Mouse (Mus musculus): ENCODE measurements around the gene Hecw2.

Gene Hecw2

DNA sequence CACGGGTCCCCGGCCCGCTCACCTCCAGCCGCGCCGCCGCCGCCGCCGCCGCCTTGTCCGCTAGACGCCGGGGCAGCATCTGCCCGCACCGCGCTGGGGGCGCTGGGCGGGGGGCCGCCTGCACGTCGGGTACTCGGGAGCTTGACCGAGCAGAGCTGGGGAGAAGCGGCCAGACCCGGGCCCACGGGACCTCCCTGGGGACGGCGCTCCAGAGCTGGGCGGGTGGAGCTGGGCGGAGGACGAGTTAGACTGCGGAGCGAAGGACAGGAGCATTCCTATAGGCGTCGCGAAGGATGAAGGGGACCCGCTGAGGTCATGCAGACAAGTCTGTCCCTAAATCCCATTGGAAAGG is at the start of gene Hecw2:
Hecw2 (minus strand) TSS at position 215 of the 352 bp plus-strand sequence.
- DNase-seq (ENCODE audit: low spot score in 2 of 2): peak in 1 of 2 experiments; percentile 11

DNA sequence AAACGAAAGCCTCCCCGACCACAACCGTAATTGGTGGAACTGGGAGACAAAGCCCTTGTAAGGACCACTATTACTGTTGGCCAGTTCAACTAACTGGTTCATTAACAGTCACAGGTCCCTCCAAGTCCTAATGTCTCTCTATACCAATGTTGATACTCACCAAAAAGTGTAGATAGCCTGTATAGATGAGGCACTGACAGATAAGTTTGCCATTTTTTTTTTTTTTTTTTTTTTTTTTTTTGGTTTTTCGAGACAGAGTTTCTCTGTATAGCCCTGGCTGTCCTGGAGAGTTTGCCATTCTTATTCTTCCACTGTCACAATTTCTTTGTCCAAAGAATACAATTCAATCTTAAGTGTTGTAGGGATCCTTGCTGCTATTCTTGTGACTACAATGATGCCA is 47.8 kb upstream of the Hecw2 start:
- DNase-seq (ENCODE audit: low spot score in 2 of 2): no peak

DNA sequence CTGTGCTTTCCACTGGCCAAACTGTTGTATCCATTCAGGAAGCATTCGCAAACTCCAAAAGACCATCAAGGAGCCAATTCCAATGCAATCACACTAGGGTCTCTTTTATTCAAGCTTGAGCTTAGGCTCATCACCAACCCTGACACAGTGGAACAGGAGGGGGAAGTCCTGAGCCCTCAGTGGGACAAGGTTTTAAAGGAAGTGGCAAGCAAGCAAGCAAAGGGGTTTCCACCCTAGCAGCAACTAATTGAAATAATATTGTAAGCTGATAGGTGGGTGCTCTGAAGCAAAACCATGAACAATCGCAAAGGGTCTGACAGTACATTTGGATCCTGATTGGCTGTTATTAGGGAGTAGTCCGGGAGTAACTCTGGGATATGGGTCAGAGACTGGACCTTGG is 25.3 kb upstream of the Hecw2 start:
- no peak for DNase-seq (ENCODE audit: low spot score in 2 of 2)

DNA sequence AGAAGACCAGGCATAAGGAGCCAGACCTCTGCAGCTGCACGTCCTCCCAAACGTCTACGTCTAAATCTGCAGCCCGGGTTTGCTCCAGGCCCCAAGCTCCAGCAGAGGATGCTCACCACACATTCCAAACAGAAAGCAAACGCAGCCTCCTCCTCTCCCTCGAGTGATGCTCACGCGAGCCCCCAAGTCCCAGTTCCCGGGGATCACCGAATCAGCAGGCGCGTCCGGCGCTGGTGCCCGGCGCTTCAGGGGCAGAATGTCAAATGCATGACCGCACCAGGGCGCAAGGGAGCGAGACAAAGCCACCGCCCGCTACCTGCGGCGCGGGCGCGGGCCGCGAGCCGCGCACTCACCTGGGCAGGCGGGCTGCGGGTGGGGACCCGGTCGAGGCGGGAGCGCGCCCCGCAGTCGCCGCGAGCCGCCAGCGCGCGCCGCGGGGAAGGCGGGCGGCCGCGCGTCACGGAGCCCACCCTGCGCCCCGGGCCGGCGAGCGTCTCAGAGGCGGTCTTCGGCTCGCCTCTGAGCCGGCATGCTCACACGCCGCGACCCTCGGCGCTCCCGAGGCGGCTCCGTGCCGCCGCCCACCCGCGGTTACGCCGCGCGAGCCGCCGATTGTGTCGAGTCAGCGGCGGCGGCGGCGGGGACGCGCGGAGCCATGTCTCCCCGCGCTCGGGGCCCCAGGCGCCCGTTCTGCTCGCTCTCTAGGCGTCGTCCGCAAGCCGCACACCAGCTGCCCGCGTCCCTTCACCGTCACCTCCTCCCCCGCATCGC is 600 bp downstream of the Hecw2 start:
- DNase-seq (ENCODE audit: low spot score in 2 of 2): peak; percentile 12 to 29

DNA sequence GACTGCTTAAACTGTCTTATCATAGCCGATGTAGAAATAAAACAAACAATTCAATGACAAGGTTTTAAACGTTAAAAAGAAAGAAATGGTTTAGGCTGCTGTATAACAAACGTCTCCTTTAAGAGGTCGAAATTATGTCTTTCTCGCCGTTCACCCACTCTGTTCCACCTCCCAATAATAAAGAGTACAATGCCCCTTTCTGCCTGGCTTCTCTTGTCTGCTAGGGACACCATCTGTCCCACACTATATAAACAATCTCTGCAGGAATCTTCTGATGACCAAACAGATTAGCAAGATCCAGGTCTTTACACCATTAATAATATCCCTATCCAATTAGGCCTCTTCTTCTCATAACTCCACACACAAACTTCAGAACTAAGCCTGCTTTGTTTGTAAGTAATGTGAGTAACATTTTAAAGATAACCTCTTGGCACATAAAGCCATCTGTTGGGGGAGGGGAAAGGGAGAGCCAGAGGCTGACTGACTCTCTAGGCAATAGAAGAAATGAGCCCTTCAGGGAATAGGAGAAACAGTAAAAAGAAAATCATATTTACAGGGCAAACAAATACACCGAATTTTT is 1.7 kb downstream of the Hecw2 start:
- no peak for DNase-seq (ENCODE audit: low spot score in 2 of 2)

DNA sequence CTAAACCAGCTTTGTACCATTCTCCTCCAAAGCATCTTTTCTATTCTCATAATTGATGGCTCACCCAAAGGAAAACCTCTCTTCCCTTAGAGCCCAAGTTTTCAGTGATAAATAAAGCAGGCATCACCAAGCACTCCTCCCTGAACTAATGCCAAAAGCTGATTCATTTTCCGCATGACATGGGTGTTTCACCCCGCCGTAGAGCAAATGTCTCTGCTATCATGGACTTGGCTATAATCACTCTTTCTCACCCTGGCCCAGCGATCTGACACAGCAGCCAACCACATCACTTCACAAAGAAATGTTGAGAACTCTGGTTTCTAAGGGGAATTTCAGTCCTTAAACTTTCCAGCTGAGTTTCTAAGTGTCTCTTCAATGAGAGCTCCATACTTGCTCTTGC is 7.4 kb downstream of the Hecw2 start:
- DNase-seq (ENCODE audit: low spot score in 2 of 2): peak; percentile 6 to 18

DNA sequence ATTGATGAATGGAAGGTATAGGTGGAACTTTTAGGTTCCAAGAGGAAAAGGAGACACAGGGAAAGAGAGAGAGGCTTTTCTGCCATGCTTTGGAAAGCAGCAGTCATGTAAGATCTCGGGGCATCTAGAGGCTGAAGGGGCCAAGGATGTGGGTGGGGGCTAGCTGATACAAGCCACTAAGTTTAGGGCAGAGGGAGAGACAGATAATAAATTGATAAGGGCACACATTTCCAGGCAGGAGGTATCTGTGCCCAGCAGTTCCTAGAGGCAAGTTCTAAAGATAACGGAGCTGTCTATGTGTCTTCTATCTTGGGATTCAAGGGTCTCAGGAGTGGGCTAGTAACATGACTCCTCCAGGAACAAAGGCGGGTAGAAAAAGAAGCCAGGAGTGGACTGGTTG is 8.6 kb downstream of the Hecw2 start:
- no peak for DNase-seq (ENCODE audit: low spot score in 2 of 2)

DNA sequence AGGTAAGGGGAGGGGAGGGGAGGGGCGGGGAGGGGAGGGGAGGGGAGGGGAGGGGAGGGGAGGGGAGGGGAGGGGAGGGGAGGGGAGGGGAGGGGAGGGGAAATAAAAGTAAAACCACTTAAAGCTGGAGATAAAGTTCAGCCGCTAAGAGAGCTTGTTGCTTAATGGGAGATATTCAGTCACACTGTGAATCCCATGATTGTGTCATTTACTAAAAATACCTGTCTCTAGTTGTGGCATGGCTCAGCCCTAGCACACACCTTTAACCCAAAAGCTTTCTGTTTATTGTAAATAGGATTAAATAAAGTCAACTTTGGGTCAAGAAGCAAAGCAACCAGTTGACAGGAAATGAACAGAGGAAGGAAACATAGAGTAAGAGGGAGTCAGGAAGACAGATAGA is 14.3 kb downstream of the Hecw2 start:
- peak in 1 of 2 experiments; percentile 2 for DNase-seq (ENCODE audit: low spot score in 2 of 2)

DNA sequence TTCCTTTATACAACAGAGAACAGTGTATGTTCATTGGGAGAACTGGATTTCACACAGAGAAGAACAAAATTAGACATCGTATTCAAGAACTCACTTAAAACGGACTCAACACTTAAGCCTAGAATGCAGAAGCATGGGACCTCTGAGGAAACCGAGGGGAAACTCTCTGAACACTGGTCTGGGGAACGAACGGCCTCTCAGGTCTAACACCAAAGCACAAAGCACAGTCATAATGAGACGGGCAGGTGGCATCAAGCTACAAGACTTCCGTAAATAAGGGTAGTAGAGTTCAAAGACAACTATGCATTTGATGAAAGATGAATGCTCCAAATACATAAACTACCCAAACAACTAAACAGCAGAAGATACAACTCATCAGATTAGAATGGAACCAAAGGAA is 15.8 kb downstream of the Hecw2 start:
- DNase-seq (ENCODE audit: low spot score in 2 of 2): no peak

DNA sequence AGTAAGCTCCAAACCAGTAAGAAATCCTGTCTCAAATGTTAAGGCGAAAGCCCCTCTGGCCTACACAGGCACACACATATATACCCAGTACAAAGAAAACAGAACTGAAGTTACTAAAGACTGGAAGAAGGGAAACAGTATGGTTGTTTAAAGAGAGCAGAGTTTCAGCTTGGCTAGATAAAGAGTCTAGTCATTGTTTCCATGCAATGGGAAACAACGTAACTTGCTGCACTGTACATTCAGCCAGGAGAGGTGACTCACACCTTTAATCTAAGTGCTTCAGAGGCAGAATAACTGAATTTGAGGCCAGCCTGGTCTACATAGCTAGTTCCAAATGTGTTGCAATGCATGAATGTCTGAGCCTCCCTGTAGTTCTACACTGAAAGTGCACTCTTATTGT is 18.4 kb downstream of the Hecw2 start:
- no peak for DNase-seq (ENCODE audit: low spot score in 2 of 2)

DNA sequence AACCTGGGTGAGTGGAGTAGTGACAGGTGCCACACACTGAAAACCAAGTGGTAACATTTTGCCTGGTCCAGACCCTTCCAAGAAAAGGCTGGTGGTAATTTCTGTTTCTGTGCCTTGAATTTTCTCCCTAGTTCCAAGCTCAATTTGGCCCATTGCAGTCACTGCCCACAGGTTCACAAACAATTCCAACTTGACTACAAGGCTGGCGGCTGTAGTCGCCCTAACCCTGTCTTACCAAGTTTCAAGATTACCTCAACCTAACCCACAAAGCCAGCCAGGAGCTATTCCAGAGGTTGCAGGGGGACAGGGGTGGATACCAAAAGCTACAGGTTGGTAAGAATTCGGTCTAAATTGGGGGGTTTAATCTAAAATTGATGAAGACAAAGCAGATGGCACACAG is 27.0 kb downstream of the Hecw2 start:
- no peak for DNase-seq (ENCODE audit: low spot score in 2 of 2)

DNA sequence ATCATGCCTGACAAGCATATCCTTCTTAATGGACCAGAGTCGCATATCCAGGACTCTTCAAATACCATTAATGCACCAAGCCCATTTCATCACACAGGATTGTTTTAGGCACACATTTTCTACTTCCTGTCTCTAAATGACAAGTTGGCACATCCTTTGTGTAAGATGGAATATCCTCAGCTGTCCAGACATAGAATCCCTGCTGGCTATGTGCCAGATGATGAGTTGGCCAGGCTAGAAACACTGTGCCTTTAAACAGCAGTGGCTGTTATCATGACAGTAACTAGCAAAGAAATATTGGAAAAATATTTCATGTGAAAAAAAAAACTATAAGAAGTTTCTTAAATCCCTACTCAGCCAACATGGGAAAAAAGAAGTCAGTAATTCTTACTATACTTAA is 35.4 kb downstream of the Hecw2 start:
- DNase-seq (ENCODE audit: low spot score in 2 of 2): no peak

DNA sequence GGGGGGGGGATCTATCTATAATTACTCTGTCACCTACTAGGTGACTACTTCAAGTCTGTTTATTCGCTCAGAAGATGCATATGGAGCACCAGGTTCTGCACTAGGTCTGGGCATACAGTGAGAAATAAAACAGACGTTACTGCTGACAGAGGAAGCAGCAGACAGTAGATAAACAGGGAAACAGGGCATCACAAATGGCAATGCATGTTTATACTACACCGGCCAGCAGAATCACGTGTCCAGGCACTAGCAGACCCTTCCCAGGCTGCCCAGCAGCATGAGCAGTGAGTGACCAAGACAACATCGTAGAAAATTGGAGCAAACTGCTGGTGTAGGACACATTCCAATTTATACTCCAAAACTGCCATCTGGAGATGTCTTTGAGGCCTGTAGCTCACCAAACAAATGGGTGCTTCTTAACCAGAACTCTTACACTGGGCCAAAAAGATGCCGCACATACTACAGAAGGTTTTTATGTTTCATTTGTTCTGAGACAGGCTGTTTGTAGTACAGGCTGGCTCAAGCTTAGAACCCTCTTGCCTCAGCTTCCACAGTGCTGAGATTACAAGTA is 41.7 kb downstream of the Hecw2 start:
- no peak for DNase-seq (ENCODE audit: low spot score in 2 of 2)

DNA sequence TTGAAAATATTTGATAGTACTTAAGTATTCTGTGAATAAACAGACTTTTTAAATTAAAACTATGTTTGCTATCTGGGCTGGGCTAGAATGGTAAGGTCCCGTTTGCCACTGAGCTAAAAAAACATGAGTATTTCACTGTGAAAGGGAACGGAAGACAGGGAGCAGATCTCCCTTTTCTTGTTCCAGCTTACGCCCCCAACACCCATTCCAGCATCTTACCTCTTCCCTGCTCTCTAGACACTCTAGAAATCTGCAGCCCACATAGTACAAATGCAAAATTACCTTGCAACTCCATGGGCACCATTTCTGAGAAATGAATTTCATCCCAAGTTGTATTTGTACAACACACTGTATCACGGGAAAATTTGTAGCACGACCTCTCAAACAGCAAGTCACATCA is 49.9 kb downstream of the Hecw2 start:
- DNase-seq (ENCODE audit: low spot score in 2 of 2): no peak

DNA sequence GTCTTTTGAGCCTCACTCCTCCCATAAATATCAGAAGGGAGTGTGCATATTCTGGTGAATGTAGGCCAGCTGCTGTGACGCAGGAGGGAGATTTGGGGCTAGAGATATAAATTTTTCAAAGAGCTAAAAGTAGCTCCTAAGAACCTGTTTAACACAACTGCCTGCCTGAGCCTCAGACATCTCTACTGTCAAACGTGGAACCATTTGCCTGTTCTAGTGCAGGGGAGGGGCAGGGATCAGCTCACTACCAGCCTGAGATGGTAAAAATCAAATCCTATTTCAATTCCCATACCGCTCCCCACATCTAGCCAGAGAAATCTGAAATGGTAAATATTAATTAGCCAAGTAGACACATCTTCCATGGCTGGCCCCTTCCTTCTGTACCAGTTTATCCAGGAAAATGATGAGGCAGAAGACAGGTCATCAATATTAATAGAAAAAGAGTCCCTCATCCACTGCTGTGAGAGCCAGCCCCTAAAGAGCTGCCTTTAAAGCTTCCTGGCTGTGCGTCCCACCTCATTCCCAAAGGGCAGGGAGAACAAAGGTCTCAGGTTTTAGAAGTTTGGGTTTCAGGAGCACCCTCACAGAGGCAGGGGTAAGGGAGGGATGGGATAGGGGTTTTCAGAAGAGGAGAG is 61.0 kb downstream of the Hecw2 start:
- no peak for DNase-seq (ENCODE audit: low spot score in 2 of 2)

DNA sequence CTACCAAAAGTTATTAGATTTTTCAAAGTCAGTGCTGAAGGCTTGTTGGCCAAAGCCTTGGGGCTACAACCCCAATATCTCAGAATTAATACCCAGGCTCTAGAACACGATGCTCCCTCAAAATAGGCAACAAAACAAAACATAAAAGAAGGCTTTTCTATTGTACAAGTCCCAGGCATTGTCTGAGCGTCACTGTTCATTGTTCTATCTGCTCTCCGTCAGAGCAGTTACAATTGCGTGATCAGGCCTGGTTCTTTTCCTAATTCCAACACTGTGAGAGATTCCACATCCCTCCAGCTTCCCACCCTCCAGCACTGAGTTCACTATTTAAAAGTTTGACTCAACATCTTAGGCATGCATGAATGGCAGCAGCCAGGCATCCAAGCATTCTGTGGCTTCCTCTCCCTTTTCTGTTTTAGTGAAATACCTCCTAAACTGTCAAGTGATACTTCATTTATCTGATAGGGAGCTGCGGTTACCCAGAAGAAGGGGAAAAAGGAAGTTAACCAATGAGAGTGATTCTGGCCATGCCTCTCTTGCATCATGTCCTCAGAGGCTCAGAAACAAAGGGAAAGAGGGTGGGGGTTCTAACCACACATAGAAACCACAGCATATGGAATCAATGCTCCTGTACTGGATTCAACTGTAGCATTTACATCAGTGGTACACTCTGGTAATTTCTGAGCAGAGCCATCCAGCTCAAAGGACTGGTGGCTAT is 66.1 kb downstream of the Hecw2 start:
- no peak for DNase-seq (ENCODE audit: low spot score in 2 of 2)

DNA sequence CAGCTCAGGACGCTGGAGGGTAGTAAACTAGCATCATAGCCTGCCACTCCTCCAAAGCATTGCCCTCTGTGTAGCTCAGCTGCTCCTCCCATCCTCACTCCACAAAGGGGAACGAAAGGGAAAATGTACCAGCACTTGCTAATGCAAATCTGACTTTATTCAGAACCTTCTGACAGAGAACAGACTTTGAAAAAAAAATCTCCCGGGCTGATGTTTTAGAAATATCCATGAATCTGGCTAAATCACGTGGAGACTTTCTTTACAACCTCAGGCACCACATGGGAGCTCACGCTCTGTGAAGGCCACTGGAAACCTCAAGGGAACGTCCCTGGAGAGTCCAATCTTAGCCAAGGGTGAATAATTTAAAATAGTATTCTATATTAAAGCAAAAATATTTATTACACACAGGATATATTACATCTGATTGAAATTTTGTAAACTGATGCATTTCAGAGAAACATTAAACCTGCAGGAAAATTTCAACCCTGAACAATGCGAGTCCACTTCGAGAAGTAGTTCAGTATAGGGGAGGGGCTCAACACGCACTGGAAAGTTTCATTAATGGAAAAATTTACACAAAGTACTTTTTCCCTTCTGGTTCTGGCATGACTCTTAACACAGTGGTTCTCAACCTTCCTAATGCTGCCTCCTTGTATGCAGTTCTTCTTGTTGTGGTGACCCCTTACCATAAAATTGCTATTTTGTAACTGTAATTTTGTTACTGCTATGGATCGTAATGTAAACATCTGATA is 67.8 kb downstream of the Hecw2 start:
- no peak for DNase-seq (ENCODE audit: low spot score in 2 of 2)

DNA sequence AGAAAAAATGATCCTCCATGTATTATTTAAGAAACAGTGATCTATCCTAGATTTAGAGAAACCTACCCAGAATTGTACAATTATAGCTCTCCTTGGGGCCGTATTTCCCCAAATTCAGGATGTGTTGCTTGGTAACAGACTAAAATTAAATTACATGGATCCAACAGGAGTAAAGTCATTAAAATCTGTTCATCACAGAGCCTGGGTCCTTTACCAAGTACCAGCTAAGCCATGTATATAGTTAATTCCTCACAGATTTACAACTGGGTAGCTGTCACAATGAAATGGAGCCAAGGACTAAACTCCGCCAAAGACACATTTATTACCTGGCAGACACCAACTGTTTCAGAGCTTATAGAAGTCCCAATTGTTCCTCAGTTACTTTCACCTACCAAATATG is 72.4 kb downstream of the Hecw2 start:
- DNase-seq (ENCODE audit: low spot score in 2 of 2): no peak

DNA sequence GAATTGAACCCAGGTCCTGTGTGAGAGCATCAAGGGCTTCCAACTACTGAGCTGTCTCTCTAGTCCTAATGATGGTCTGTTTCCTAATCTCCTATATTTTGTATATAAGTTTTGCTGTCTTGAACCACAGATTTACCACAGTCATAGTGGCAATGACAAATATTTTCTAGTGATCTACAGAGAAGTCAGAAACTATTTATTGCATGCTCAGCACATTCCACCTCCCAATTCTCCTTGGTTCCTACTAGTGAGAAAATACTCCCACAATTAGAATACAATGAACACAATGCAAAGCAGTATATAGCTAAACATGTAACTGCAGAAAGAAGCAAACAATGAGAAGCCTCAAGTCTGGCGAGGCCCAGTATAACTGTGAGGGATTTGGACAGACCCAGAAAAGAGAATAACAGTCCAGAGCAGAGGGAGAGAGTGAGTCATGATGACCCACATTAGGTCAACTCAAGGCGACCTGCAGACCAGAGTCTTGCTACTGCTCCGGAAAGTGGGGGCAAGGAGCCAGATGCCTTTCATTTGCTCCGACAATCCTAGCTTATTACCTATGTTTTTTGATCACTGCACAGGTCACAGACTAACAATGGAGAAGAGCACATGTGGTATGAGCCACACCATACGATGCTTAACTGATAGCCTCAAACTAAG is 73.8 kb downstream of the Hecw2 start:
- DNase-seq (ENCODE audit: low spot score in 2 of 2): no peak

DNA sequence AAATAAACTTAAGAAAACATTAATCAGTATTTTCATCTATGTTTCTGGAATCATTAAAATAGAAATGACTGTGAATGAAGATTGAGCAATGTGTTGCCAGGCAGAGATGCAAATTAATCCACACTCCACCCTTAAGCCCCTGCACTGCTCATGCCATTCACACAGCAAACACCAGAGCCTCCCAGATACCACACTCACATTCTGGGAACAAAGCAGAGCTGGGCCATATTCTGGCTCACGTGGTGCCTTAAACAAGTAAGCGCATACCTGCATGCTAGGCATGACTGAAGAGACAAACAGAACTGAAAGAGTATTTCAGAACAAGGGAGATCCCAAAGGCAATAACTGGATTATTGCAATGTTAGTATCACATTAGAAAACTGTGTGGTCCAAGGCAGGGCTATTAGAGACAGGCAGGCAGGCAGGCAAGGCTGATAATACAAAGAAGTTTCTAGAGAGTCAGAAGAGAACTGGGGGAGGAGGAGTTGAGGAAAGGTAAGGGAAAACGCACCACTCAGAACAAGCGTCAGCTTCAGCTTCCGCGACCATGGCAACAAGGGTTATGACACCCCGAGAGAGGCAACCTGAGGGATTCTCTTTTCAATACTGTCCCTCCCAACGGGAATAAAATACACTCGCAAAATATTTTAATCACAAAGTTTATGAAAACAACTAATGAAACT is 75.2 kb downstream of the Hecw2 start:
- DNase-seq (ENCODE audit: low spot score in 2 of 2): no peak

Measured in heart, adult 9 months (tissue).